ENCODE assay signal across 1 mouse cellular context in the genomic region with DNA sequence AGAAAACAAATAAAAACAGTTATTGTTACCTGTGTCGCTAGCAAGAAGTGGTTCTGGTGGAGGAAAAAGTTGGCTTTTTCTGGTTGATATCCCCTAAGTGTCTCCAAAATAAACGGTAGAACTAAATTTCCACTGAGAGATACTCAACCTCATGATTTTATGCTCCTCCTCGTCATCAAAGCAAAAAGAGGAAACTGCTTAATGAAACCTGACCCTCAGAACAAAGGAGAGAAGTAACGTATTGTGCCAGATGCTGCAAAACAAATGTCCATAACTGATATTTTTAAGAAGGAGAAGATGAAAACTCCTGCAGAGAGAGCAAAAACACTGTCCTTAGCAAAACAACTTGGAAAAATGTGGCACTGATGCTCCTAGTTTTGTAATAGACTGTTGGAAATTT.
TF ChIP-seq lines count a peak whose summit lies in the region.

No protein-coding gene starts in this region.

TF ChIP-seq in MEL, 35 proteins besides CTCF, POLR2A, EP300 and RAD21:
- TF ChIP-seq GATA1 (IDR thresholded peaks at IDR 0.05; ENCODE audit: low read depth, low read length) (no peak), SMC3 (IDR thresholded peaks at IDR 0.05; ENCODE audit: low read depth, low read length) (no peak), ETS1 (IDR thresholded peaks at IDR 0.05; ENCODE audit: low read depth, low read length) (peak; percentile 26; the same call in 1 of the 2 replicates), CHD2 (IDR thresholded peaks at IDR 0.05; ENCODE audit: low read length) (no peak)
